Mouse (Mus musculus): ENCODE data around the gene Vkorc1.

Vkorc1 gene

DNA sequence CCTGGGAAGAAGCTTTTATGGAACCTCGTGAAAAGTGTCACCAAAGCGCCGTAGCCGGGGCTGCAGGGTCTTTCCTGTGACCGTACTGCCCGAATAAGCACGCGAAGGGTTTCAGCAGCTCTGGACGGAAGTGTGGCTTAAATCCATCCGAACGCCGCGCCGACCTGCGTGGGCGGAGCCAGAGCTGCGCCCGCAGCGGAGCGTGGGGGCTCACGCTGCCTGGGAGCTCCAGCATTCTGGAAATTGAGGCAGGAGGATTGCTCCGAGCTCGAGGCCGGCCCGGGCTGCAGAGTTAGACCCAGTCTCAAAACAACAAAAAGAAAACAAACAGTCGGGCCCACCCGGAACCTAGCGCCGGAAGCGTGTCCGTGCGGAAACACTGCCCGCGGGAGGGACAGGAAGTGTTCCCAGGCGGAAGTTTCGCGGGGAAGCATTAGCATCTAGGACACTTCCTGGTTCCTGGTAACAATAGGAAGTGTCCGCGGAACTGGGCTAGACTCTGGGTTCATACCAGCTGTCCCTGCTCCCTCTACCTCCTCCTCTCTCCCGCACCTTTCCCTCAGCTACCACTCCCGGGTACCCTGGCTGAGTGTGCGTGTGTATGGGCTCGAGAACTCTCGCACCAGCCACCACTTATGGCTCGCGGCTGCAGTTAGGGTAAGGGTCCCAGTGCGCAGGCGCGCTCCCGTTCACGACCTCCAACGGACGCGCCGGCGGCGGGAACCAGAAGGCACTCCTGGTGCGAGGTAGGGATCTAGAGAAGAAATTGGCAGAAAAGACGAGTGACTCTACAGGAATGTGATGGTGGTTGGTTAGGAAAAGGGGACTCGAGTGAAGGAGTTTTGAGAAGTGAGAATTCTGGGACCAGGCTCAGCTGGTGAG, 18.7 kb downstream of the Vkorc1 start, which contains the start of gene Zfp668:
Zfp668 (minus strand) TSS at position 362 of the 882 bp plus-strand sequence.
- DNase-seq (ENCODE audit: low spot score in 2 of 2) = peak; percentile 85 to 90

DNA sequence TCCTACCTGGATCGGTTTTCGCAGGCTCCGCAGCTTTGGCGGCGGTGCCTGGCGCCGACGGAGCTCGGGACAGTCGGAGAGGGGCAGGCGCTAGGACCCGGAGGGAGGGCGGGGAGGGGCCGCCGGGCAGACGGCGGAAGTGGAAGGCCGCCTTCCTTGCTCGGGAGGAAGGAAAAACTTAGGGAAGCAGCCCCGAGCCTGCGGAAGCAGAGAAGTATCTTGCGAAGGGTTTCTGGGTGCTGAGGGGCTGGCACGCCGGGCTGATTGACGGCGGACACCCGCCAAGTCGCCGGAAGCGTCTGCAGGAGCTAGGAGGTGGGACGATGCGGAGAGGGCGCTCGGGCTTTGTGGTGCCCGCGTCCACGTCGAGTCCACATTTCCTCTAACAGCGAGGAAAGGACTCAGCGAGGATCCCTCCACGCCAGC, 19.4 kb downstream of the Vkorc1 start, which contains the start of gene Zfp646:
Zfp646 (plus strand) TSS at position 181 of the 426 bp plus-strand sequence.
- DNase-seq (ENCODE audit: low spot score in 2 of 2) = peak; percentile 70 to 71

DNA sequence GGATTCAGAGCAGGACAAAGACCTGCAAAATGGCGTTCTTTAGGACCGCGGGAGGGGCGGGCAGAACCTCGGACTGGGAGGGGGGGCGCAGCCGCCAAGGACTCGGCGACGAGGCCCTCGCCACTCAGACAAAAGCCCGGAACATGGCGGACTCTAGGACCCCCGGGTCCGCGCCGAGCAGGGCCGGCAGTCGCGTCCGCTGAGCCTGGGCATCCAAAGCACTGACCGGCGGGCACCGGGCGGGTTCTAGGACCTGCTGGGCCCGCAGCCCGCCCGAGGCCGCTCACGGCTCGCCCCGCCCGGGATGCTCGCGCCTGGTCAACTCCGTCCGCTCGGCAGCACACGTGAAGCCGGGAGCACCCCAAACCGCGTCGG, 19.8 kb downstream of the Vkorc1 start:
- DNase-seq (ENCODE audit: low spot score in 2 of 2) = peak; percentile 91

DNA sequence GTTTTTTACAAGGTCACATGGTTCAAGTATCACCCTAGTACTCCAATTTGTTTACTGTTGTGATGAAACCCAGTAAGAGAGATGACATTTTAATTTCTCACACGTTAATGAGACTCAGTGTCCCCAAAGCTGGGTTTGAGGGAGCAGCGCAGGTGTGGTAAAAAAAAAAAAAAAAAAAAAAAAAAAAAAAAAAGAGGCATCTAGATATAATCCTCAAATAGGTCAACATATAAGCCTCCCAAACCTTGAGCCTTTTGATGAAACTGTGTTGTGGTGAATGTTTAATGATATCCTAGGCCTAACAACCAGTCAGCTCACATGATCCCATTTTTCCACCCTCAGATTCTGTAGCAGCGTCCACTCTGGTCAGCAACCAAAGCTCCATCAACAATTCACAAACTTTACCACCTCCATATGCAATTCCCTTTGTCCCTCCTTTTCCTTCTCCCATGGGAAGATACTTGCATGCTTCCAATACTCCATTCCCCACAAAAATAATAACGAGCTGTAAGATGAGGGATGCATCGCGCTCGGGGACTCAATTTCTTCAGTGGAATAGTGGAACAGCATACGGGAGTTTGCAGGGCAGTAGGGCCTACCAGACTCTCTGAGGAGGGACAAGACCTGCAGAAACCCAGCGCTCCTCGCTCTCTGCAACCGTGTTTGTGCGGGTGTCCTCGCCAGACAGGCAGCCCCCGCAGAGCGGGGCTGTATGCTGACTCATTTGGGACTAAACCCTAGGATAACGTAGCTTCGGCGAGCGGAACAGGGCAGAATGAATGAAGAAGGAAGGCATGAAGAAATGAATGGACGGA, 20.4 kb downstream of the Vkorc1 start:
- DNase-seq (ENCODE audit: low spot score in 2 of 2) = no peak

DNA sequence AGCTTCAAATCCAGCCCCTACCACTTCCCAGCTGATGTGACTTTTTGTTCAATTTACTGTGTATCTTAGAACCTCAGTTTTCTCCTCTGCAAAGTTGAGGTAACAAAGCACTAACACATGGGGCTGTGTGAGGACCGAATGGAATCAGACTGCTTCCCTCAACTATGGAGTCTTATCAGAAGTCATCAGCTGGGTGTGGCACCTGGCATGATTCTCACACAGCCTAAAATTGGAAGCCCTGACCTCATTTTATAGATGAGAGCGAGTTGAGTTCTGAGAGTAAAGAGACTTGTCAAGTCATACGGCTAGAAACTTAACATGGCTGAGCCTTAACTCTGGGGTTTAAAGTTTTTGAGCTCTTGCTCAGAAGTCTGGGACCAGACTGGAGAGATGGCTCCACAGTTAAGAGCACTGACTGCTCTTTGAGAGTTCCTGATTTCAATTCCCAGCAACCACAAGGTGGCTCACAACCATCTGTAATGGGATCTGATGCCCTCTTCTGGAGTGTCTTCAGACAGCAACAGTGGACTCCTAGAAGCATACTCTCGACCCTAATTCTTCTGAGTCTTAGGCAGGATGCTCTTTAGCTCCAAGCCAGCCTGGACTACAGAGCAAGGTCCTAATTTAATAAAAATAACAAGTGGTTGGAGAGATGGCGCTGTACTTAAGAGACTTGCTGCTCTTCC, 25.1 kb downstream of the Vkorc1 start:
- no peak for DNase-seq (ENCODE audit: low spot score in 2 of 2)

DNA sequence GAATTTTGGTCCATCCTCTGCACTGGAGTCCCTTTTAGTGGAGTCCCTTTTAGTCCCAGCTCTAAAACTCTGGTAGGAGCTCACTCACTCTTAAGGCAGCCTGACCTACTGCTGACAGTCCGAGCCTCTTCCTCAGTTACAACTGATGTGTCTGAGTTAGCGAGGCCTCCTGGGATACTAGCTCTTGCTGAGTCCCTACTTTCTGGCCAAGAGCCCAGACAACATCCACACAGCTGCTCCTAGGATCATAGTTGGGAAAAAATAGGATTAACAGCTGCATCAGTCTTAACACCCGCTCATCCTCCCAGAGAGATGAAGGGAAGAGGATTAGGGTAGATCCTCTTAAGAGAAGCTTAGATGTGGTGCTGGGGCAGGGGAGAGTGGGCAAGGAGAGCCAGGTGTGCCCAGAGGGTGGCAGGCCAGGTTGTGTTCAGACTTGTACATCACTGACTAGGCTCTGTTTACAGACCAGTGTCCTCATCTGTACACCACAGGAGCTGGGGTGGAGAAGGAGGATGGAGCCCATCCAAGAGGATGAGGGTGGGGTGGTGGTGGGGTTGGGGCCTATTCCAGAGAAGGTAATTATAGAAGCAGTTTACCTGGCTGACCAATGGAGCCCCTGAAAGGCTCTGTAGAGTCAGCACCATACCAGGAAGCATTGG, 26.1 kb downstream of the Vkorc1 start:
- peak; percentile 48 to 64 for DNase-seq (ENCODE audit: low spot score in 2 of 2)

DNA sequence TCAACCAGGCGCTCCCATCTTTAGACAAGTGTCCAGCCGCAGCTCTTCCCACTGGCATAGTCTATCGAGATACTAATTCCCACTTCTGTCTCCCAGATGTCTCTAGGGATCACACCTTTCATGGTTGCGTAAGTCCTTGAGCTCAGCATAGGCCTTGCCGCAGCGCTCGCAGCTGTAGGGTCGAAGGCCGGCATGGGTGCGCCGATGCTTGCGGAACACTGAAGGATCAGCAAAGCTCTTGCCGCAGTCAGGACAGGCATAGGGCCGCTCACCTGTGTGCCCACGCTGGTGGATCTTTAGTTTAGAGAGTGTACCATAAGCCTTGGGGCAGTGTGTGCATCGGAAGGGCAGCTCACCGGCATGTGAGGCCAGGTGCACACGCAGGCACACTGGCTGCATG, 27.8 kb downstream of the Vkorc1 start:
- no peak for DNase-seq (ENCODE audit: low spot score in 2 of 2)

DNA sequence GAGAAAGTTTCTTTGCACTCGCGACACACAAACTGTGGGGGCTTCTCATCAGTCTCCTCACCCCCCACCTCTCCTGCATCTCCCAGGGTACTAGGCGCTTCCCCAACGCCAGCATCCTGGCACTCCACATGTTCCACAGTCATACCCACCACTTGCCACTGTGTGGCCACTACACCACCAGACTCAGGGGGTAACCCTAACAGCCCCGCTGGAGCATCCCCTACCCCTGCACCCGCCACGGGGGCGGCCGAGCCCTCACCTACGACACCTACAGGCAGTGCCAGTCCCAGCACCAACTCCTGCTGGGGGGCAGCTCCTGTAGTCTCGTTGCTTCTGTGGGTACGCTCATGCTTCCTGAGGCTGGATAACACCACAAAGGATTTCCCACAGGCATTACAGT, 29.0 kb downstream of the Vkorc1 start:
- no peak for DNase-seq (ENCODE audit: low spot score in 2 of 2)

DNA sequence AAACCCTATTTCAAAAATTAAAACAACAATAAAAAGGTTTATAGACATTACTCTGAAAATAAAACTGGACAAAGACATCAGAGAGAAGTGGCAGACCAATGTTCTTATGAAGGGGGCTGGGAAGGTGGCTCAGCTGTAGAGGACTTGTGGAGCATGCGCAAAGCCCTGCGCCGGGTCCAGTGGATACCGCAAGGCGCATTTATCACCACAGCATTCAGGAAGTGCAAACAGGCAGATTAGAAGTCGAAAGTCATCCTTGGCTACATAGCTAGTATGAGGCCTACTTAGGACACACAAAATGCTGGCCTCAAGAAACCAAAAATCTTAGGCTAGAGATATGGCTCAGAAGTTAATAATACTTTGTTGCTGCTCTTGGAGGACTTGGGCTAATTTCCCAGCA, 37.2 kb downstream of the Vkorc1 start:
- no peak for DNase-seq (ENCODE audit: low spot score in 2 of 2)

DNA sequence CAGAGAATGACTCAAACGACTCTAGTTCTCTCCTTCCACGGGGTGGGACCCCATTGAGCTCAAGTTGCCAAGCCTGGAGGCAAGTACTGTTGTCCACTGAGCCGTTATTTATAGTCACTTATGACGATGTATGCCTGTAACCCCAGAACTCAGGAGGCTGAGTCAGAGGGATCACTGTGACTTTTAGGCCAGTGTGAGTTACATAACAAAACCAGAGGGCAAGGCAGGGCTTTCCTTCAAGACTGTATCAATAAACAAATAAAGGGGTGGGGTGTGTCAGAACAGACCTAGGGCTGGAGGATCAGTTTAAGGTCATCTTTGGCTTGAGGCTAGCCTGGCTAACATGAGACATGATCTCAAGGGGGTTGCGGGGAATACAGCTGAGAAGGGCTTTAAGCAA, 44.5 kb downstream of the Vkorc1 start:
- DNase-seq (ENCODE audit: low spot score in 2 of 2) = peak; percentile 46 to 61

DNA sequence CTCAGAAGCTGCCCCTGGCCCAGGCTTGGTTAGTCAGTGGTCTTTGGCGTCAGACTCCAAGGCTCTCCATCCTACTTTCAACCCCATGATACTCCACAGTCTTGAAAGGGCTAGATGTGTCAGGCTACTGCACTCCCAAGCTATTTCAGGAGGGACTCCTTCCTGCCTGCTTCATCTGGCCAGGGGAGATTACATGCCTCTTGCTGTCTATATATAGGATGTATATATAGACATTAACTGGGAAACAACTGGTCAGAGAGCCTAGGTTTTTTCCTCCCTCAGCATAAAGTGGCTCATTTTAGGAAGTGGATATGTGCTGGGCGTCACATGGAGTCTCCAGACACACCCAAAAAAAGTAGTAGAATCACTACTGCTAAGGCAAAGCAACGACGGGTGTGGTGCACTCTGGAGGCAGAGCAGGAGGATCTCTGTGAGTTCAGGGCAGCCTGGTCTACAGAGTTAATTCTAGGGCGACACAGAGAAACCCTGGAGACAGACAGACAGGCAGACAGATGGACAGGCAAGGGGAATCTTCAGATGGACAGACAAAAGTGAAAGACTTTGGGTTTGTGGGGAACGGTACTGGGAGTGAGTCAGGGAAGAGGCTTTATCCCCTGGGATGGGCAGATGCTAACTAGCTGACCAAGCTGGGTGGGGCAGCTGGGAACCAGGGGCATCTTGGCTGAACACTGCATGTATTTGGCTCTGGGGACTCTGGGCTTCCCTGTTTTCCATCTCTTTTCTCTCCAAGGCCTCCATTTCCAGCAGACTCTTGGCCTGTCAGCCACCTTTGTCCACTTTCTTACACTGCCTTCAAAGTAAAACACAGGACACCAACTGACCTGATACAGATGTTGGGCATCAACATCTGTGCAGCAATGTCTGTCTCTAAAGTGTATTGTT, 45.2 kb downstream of the Vkorc1 start:
- DNase-seq (ENCODE audit: low spot score in 2 of 2) = peak; percentile 34 to 36
